Mouse (Mus musculus) embryonic stem cell, embryonic (primary cell): ENCODE measurements around the gene Gm45808.

ENCODE experiments used
- CTCF ChIA-PET, 4 experiments: fragments of 300-600 bp in 2 of 4; fragments of 350-600 bp in 2 of 4; sonication (Branson Sonifier 250); formaldehyde crosslinking; loops; one replicate each; lab custom pipeline; 2022; ENCODE audit warnings: inconsistent platforms in 2 of 4; lab: Charles Lee
- POLR2A ChIA-PET, 4 experiments: fragments of 300-600 bp in 2 of 4; fragments of 350-600 bp in 2 of 4; sonication (Branson Sonifier 250); formaldehyde crosslinking; loops; one replicate each; lab custom pipeline; 2022; ENCODE audit warnings: antibody characterized with exemption in 4 of 4, inconsistent platforms in 1 of 4; lab: Charles Lee

Gene Gm45808

DNA sequence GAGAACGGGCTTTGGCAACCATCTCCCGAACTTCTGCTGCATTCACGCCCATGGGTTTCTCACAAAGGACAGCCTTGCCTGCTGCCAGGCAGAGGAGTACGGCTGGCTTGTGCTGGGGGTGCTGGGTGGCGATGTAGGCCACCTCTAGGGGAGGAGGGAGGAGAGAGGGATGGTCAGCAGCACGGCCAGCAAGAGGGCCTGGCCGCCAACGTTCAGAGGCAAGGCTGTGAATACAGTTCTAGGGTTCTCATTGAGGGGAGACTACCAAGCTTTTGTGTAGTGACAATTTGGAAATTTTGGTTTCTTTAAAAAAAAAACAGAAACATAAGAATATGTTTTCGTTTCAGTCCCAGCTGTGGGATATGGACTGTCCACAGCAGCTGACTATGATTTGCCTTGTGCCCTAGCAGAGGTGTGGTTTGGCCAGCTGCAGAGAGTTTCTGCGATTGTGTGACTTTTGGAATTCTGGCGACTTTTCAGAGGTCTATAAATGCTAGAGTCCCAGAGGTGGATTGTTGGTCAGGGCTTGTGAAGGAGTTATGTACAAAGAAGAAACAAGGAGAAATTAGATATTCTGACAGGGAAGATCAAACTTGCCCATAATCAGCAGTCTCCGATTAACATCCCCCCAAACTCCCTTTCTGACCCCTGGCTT, at the start of gene Gm45808:
Gm45808 (minus strand) TSS at position 51 of the 655 bp plus-strand sequence.
- ChIA-PET POLR2A (interaction anchor here in 3 of 4 experiments (0.6 to 3.5 kb wide), 21 partner anchors 8 to 148 kb away, joined by 3 to 17 read pairs (median 5); partner anchors contain the start of genes Bax (in 2 of the 3), Plekha4 (in 2 of the 3), Ppp1r15a (in 2 of the 3) and Ftl1 (in 1 of the 3)), CTCF (interaction anchor here in 2 of 4 experiments (2.1 to 2.4 kb wide), 2 partner anchors 10 kb away, joined by 7 to 9 read pairs; no protein-coding TSS in a partner anchor)

DNA sequence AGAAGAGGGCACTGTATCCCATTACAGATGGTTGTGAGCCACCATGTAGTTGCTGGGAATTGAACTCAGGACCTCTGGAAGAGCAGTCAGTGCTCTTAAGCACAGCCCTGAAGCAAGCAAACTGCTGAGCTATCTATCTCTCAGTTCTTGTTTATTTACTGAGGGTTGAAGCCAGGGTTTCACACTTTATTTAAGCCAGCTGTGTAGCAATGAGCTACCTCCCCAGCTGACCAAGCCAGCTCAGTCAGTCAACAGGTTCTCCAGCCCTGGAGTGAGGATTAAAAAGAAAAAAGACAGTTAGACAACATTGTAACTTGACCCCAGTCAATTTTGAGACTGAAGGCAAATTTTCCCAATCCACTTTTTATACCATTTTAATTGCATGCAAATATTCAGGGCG, 49.1 kb upstream of the Gm45808 start:
- ChIA-PET CTCF (interaction anchor here (0.5 to 1.1 kb wide), 9 partner anchors 8 to 169 kb away, joined by 3 to 10 read pairs (median 4); partner anchors contain the start of gene Ppfia3 (in 1 of the 4)), POLR2A (interaction anchor here in 3 of 4 experiments (0.6 to 3.2 kb wide), 19 partner anchors 9 to 181 kb away, joined by 3 to 20 read pairs (median 4); partner anchors contain the start of genes Plekha4 (in 3 of the 3), Ppp1r15a (in 3 of the 3) and Ftl1 (in 1 of the 3))

- ChIA-PET POLR2A (interaction anchor here in 3 of 4 experiments (1.0 to 1.3 kb wide), 10 partner anchors 8 to 71 kb away, joined by 3 to 6 read pairs (median 4); partner anchors contain the start of genes Ftl1 (in 1 of the 3) and Nucb1 (in 1 of the 3)), CTCF (interaction anchor here in 3 of 4 experiments (0.7 to 1.0 kb wide), 3 partner anchors 9 to 308 kb away, joined by 3 to 9 read pairs (median 4); no protein-coding TSS in a partner anchor)
Measured at GRCm38 (mm10) chr7:45530643-45531042, 44.0 kb upstream of the Gm45808 start.

GRCm38 (mm10) chr7:45529461-45529860, 42.9 kb upstream of the Gm45808 start:
- ChIA-PET POLR2A (interaction anchor here in 3 of 4 experiments (0.7 to 5.5 kb wide), 15 partner anchors 8 to 225 kb away, joined by 3 to 56 read pairs (median 5); partner anchors contain the start of gene Ftl1 (in 1 of the 3)), CTCF (interaction anchor here in 2 of 4 experiments (0.5 to 2.4 kb wide), 3 partner anchors 60 to 403 kb away, joined by 3 to 6 read pairs (median 3); no protein-coding TSS in a partner anchor)

GRCm38 (mm10) chr7:45527169-45527568, 40.6 kb upstream of the Gm45808 start:
- CTCF ChIA-PET, result interaction anchor here in 2 of 4 experiments (0.6 to 1.2 kb wide), 3 partner anchors 9 to 23 kb away, joined by 3 to 4 read pairs (median 4); no protein-coding TSS in a partner anchor
- POLR2A ChIA-PET, result interaction anchor here in 3 of 4 experiments (0.6 to 7.9 kb wide), 41 partner anchors 8 to 194 kb away, joined by 3 to 140 read pairs (median 12); partner anchors contain the start of genes Hsd17b14 (in 3 of the 3), Bax (in 2 of the 3), Bcat2 (in 2 of the 3) and Fut1 (in 2 of the 3)

DNA sequence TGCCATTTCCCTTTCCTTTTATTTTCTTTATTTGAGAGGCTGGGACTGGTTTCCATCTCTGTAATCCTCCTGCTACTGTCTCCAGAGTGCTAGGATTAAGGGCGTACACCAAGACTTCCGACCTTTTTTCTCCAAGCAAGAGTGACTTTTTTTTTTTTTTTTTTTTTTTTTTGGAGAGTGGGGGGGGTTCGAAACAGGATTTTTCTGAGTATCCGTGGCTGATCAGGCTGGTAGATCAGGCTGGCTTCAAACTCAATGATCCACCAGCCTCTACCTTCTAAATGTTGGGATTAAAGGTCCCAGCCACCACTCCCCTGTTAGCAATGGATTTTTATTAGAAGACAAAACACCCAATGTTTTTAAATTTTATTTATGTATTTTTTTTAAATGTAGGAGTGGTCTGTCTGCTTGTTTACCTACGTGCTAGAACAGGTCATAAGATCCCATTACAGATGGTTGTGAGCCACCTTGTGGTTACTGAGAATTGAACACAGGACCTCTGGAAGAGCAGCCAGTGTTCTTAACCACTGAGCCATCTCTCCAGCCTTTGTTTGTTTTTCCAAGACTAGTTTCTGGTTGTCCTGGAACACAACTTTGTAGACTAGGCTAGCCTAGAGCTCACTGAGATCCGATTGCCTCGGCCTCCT, 40.0 kb upstream of the Gm45808 start:
- ChIA-PET POLR2A (interaction anchor here (0.6 to 7.9 kb wide), 155 partner anchors 8 to 825 kb away, joined by 3 to 140 read pairs (median 5); partner anchors contain the start of genes Ftl1 (in 4 of the 4), Bax (in 3 of the 4), Bcat2 (in 3 of the 4) and Fut1 (in 3 of the 4)), CTCF (interaction anchor here in 3 of 4 experiments (0.6 to 1.3 kb wide), 9 partner anchors 10 to 67 kb away, joined by 3 to 9 read pairs (median 3); no protein-coding TSS in a partner anchor)

DNA sequence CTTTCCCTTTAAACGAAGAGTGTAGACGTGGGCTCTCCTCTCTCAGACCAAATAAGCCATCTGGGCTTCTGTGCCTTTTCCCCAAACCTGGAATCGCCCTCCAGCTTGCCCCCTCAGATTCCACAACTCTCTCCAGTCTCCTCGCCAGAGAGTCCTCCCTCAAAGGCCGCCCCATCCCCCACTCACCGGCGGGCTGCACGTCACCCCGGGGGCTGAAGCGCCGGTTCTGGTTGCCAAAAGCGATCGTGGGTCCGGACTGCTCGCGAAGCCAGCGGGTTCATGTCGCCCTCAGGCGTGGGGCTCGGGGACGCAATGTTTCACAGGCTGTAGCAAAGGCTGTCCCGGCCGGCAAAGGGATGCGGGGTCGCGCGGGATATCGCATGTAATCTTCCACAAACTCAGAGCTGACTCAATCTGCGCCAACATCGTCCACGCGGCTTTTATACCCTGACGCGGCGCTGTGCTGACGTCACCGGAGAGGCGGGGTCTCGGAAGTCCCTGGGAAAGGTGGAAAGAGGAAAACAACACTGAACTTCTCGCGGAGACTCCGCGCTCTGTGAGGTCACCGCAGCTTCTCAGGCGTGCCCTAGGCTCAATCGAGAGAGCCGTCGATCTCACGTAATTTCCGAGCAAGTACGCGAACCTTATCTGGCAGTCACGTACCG, 39.3 kb upstream of the Gm45808 start, which contains the start of the genes Ppp1r15a and Plekha4:
Ppp1r15a (minus strand) TSS at position 460 of the 665 bp plus-strand sequence.
Plekha4 (plus strand) TSS at position 522 of the 665 bp plus-strand sequence.
- POLR2A ChIA-PET, result interaction anchor here (0.6 to 7.9 kb wide), 166 partner anchors 8 to 828 kb away, joined by 3 to 140 read pairs (median 5); partner anchors contain the start of genes Ftl1 (in 4 of the 4), Bax (in 3 of the 4), Bcat2 (in 3 of the 4) and Fut1 (in 3 of the 4)
- CTCF ChIA-PET, result interaction anchor here in 2 of 4 experiments (0.6 to 1.3 kb wide), 11 partner anchors 9 to 67 kb away, joined by 3 to 9 read pairs (median 3); partner anchors contain the start of gene Tulp2 (in 1 of the 2)

GRCm38 (mm10) chr7:45524841-45525621, 38.4 kb upstream of the Gm45808 start:
- POLR2A ChIA-PET, result interaction anchor here (0.5 to 7.9 kb wide), 87 partner anchors 8 to 797 kb away, joined by 3 to 140 read pairs (median 7); partner anchors contain the start of genes Bax (in 3 of the 4), Hsd17b14 (in 3 of the 4), Bcat2 (in 2 of the 4) and Ftl1 (in 2 of the 4)
- CTCF ChIA-PET, result interaction anchor here in 2 of 4 experiments (0.5 to 1.3 kb wide), 6 partner anchors 10 to 259 kb away, joined by 3 read pairs; partner anchors contain the start of gene Tulp2 (in 1 of the 2)

DNA sequence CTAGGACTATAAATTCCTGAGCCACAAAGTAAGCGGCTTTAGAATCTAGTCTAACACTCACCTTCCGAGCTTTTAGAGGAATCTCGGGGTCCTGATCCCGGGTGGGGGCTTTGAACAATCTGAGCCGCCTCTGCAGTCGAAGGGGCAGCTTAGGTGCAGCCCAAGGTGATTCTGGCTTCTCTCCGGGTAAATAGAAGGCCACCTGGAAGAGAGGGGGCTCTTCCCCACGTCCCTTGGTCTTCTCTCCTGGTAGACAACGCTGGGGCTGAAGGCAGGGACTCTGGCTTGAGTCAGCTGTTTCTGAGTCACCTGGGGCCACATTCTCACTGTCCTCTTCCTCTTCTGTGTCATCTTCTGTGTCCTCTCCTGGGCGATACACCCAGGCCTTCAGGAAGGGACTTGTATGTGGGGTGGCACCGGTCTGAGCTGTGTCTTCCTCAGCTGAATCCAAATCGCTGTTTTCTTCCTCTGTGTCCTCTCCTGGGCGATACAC, 37.1 kb upstream of the Gm45808 start:
- POLR2A ChIA-PET, result interaction anchor here (0.7 to 7.9 kb wide), 29 partner anchors 9 to 255 kb away, joined by 3 to 140 read pairs (median 14); partner anchors contain the start of genes Bax (in 2 of the 4), Bcat2 (in 2 of the 4), Hsd17b14 (in 2 of the 4) and Dhdh (in 1 of the 4)
- CTCF ChIA-PET, result no interaction called here

- ChIA-PET CTCF (interaction anchor here in 2 of 4 experiments (1.2 to 1.5 kb wide), 3 partner anchors 15 to 57 kb away, joined by 3 to 4 read pairs (median 3); partner anchors contain the start of gene Bax (in 1 of the 2)), POLR2A (interaction anchor here (0.7 to 7.9 kb wide), 43 partner anchors 8 to 469 kb away, joined by 3 to 140 read pairs (median 6); partner anchors contain the start of genes Bax (in 4 of the 4), Bcat2 (in 2 of the 4), Hsd17b14 (in 2 of the 4) and Dhdh (in 1 of the 4))
Measured at GRCm38 (mm10) chr7:45522957-45523676, 36.5 kb upstream of the Gm45808 start.

DNA sequence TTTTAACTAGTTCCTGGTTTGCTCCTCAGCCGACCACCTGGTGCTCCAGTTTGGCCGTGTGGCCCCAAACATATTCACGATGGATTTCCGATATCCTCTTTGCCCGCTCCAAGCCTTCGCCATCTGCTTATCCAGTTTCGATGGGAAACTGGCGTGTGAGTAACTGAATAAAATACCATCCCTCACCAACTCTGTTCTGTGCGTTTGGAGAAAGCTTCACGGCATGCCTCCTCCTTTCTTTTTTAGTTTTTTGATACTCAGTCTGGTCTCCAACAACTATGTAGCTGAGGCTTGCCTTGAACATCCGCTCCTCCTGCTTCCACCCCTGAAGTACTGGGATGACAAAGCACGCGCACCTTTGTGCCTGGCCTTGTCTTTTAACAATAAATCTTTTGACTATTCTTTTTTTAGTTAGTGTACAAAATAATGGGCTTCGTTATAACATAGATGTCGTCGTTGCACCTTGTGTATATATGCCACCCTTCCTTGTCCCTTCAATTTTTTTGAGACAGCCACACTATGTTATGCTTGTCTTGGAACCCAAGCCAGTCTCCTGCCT, 35.7 kb upstream of the Gm45808 start:
- POLR2A ChIA-PET, result interaction anchor here (0.6 to 7.9 kb wide), 61 partner anchors 8 to 468 kb away, joined by 3 to 140 read pairs (median 5); partner anchors contain the start of genes Bax (in 4 of the 4), Bcat2 (in 2 of the 4), Dhdh (in 2 of the 4) and Ftl1 (in 2 of the 4)

GRCm38 (mm10) chr7:45521728-45522184, 35.1 kb upstream of the Gm45808 start:
- ChIA-PET CTCF (interaction anchor here in 3 of 4 experiments (0.5 to 1.7 kb wide), 28 partner anchors 8 to 918 kb away, joined by 3 to 11 read pairs (median 4); partner anchors contain the start of genes Bax (in 1 of the 3), Dhdh (in 1 of the 3), Gys1 (in 1 of the 3) and Nucb1 (in 1 of the 3)), POLR2A (interaction anchor here (0.6 to 7.9 kb wide), 59 partner anchors 8 to 467 kb away, joined by 3 to 140 read pairs (median 5); partner anchors contain the start of genes Bax (in 3 of the 4), Bcat2 (in 2 of the 4), Dhdh (in 2 of the 4) and Ftl1 (in 2 of the 4))

More for the DNA sequence above, 35.7 kb upstream of the Gm45808 start:
- CTCF ChIA-PET, result interaction anchor here (0.5 to 1.7 kb wide), 30 partner anchors 8 to 918 kb away, joined by 3 to 11 read pairs (median 4); partner anchors contain the start of genes Bax (in 1 of the 4), Dhdh (in 1 of the 4), Gys1 (in 1 of the 4) and Nucb1 (in 1 of the 4)

DNA sequence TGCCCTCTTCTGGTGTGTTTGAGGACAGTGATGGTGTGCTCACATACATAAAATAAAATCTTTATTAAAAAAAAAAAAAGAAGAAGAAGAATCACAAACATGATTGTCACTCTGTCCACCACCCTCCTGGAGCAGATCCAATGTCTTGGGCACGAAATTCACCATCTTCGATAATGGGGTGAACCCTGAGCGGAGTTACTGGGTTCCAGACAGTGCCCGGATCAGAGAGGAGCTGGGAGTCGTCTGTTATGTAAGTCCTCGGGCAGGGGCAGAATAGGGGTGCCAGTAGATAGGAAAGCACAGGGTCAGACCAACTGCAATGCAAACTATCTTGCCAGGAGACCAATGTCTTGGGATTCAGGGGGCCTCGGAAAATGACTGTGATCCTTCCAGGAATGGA, 34.0 kb upstream of the Gm45808 start:
- POLR2A ChIA-PET, result interaction anchor here in 3 of 4 experiments (0.6 to 7.9 kb wide), 7 partner anchors 11 to 57 kb away, joined by 4 to 140 read pairs (median 13); partner anchors contain the start of genes Bcat2 (in 1 of the 3), Hsd17b14 (in 1 of the 3) and Nucb1 (in 1 of the 3)
- CTCF ChIA-PET, result interaction anchor here in 3 of 4 experiments (0.7 to 1.7 kb wide), 6 partner anchors 50 to 171 kb away, joined by 3 to 4 read pairs (median 4); no protein-coding TSS in a partner anchor
